Mouse (Mus musculus) midbrain, embryonic 10.5 days (tissue): ENCODE results near the gene Twnk. TPM values are rescaled to one million over a fixed set of nuclear protein-coding genes. Genes with fewer than 3 reads are reported as not detected.
A peak's percentile ranks its signal among the peaks of the same experiment; 100 is the strongest.

ENCODE experiments used
- DNase-seq: peaks from one replicate; pipeline ENCODE4 v3.0.0-alpha.2; 2017; ENCODE audit warnings: low spot score
- H3K27ac ChIP-seq: fragments of 300-500 bp; sonication (generic); replicated peaks from 2 replicates; pipeline ENCODE4 v1.5.1; 2016; ENCODE audit warnings: mild to moderate bottlenecking
- H3K27me3 ChIP-seq: fragments of 300-500 bp; sonication (generic); 2 replicates; pipeline ENCODE4 v1.6.1; 2016; ENCODE audit warnings: low read depth, mild to moderate bottlenecking; ENCODE audit not compliant: poor library complexity, severe bottlenecking
- H3K36me3 ChIP-seq: fragments of 300-500 bp; sonication (generic); 2 replicates; pipeline ENCODE4 v1.6.1; 2016; ENCODE audit warnings: mild to moderate bottlenecking, moderate library complexity
- H3K4me1 ChIP-seq: fragments of 300-500 bp; sonication (generic); 2 replicates; pipeline ENCODE4 v1.6.1; 2016
- H3K4me3 ChIP-seq: fragments of 300-500 bp; sonication (generic); 2 replicates; pipeline ENCODE4 v1.5.1; 2016; ENCODE audit warnings: mild to moderate bottlenecking, moderate library complexity
- H3K9me3 ChIP-seq: fragments of 300-500 bp; sonication (generic); replicated peaks from 2 replicates; pipeline ENCODE4 v1.6.1; 2016; ENCODE audit warnings: mild to moderate bottlenecking
- whole genome bisulfite sequencing: fragments of 180-500 bp; shearing (Covaris S2); methylation state at CpG from one replicate; pipeline ENCODE4 v1.1.7; 2016; 5-methylcytosine and 5-hydroxymethylcytosine counted together
- polyA plus RNA-seq: library from polyadenylated mRNA; unstranded; fragments of >200 nt; fragmentation: Nextera tagmentation; extraction: Ambion mirVana; gene quantifications from 2 replicates; pipeline ENCODE4 v1.2.1, GENCODE M21; 2016

Gene Twnk
- 31.4 and 33.6 TPM in 2 replicates for polyA plus RNA-seq

DNA sequence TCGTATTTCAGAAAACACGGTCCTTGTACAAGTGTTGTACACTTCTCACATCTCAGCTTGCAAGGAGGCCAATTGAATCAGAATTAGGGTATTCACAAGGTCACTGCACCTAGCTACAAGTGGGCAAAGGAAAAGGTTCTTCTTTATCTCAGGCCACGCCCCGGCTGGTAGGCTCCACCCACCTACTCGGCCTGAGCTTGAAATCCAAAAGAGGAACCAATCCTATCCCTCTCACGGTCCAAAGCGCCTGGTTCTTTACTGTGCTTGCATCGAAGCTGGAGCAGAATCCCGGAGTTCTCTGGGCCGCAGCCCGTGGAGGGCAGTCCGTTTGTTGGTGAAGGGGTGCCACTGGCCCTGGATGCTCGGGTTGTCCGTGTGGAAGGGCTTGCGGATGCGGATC is at the start of gene Twnk:
Gene Twnk (plus strand): TSS at position 220 of the 400 bp plus-strand sequence.
- peak within 1 kb of the TSS; percentile 86 for H3K27ac ChIP-seq
- DNase-seq: no peak
- no peaks in the 10 kb centered on the region for H3K27me3 ChIP-seq
- H3K36me3 ChIP-seq: peaks cover 74% of the 10 kb centered on the region
- no peaks in the 10 kb centered on the region for H3K9me3 ChIP-seq
- peak within 1 kb of the TSS; percentile 78 for H3K4me3 ChIP-seq
- 12% methylated on average over 16 of the region's 16 CpGs for WGBS
- H3K4me1 ChIP-seq: peaks cover 41% of the 10 kb centered on the region

DNA sequence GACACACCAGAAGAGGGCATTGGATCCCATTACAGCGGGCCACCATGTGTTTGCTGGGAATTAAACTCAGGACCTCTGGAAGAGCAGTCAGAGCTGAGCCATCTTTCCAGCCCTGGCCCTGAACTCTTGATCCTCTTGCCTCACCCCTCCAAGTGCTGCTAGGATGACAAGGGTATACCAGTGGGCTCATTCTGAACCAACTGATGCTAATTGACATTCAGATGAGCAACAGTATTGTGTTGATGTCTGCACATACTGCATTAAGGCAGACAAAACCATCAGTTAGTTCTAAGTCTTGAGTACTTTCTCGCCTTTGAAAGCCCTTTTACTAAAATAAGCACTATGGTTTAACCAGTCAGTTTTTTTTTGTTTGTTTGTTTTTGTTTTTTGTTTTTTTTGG is 45.8 kb upstream of the Twnk start:
- H3K27ac ChIP-seq: no peak overlapping the region
- H3K27me3 ChIP-seq: no peaks in the 10 kb centered on the region
- 91% methylated on average over 2 of the region's 2 CpGs for WGBS
- no peak overlapping the region for H3K4me3 ChIP-seq
- H3K9me3 ChIP-seq: no peaks in the 10 kb centered on the region
- DNase-seq: no peak
- peaks cover 97% of the 10 kb centered on the region for H3K36me3 ChIP-seq
- H3K4me1 ChIP-seq: no peaks in the 10 kb centered on the region

DNA sequence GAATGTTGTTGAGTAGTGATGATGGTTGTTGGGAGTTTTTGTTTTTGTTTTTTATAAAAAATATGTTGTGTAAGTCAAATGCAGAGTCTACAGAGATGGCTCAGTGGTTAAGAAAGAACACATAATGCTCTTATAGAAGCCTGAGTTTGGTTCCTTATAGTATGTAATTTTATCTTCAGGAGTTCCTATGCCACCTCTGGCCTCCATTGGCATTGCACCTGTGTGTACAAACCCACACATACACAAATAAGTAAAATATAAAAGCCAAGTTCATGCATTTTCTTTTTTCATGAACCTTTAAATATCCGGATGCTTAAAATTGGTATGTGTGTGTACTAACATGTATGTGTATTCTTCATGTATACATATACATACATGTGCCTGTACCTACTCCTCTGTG is 39.5 kb upstream of the Twnk start:
- Histone ChIP-seq H3K36me3 (peaks cover 97% of the 10 kb centered on the region), H3K4me3 (no peak overlapping the region), H3K27me3 (no peaks in the 10 kb centered on the region), H3K27ac (no peak overlapping the region), H3K9me3 (no peaks in the 10 kb centered on the region), H3K4me1 (no peaks in the 10 kb centered on the region)
- DNase-seq: no peak
- 93% methylated on average over 1 of the region's 1 CpGs for WGBS

DNA sequence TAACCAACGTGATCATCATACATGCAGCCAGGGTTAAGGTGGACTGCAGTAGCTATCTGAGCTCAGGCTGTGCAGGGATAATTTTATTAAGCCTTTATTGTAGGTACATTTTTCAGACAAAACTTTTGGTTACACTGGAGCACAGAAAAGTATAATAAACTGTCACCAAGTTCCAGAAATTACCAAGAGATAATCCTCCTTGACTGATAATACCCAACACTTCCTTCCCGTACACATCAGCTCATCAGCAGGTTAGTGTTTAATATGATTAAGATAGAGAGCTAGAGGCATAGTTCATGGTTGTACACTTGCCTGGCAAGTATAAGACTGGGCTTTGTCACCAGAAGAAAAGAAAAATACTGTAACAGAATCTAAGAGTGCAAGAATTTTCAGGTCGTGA is 37.1 kb upstream of the Twnk start:
- Histone ChIP-seq H3K27ac (no peak overlapping the region), H3K9me3 (no peaks in the 10 kb centered on the region), H3K36me3 (peaks cover 97% of the 10 kb centered on the region), H3K27me3 (no peaks in the 10 kb centered on the region), H3K4me1 (no peaks in the 10 kb centered on the region), H3K4me3 (no peak overlapping the region)
- no peak for DNase-seq
- WGBS: 93% methylated on average over 3 of the region's 3 CpGs

DNA sequence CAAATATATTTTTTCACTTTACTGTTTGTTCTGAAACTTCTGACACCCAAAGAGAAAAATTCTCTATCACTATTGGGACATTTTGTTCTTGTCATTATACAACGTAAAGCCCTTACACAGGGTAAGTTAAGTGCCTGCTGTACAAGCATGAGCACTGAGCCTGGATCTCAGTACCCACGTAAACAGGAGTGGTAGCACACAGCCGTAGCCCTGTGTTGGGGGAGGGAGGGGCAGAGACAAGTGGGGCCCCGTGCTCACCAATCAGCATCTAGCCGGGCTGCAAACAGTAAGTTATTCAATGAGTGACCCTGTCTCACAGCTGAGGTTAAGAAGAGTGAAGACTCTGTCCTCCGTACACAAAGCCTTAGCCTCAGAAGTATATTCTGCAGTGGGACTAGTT is 28.8 kb upstream of the Twnk start:
- Histone ChIP-seq H3K9me3 (no peaks in the 10 kb centered on the region), H3K27me3 (no peaks in the 10 kb centered on the region), H3K4me3 (no peak overlapping the region), H3K36me3 (peaks cover 100% of the 10 kb centered on the region), H3K4me1 (no peaks in the 10 kb centered on the region), H3K27ac (no peak overlapping the region)
- no peak for DNase-seq
- WGBS: 87% methylated on average over 6 of the region's 6 CpGs

DNA sequence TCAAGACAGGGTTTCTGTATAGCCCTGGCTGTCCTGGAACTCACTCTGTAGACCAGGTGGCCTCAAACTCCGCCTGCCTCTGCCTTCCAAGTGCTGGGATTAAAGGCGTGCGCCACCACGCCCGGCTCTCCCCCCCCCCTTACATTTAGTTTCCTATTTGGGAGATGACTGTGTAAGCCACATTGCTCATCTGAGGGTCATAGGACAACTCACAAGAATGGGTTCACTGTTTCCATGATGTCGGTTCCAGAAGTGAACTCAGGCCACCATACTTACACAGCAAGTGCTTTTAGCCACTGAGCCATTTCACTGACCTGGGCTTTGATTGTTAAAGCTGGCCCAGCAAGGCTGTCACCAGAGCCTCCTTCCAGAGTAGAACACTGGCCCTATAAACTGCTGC is 28.3 kb upstream of the Twnk start:
- H3K27me3 ChIP-seq: no peaks in the 10 kb centered on the region
- no peak for DNase-seq
- 91% methylated on average over 6 of the region's 6 CpGs for WGBS
- H3K4me3 ChIP-seq: no peak overlapping the region
- no peak overlapping the region for H3K27ac ChIP-seq
- H3K36me3 ChIP-seq: peaks cover 100% of the 10 kb centered on the region
- H3K9me3 ChIP-seq: no peaks in the 10 kb centered on the region
- H3K4me1 ChIP-seq: no peaks in the 10 kb centered on the region

DNA sequence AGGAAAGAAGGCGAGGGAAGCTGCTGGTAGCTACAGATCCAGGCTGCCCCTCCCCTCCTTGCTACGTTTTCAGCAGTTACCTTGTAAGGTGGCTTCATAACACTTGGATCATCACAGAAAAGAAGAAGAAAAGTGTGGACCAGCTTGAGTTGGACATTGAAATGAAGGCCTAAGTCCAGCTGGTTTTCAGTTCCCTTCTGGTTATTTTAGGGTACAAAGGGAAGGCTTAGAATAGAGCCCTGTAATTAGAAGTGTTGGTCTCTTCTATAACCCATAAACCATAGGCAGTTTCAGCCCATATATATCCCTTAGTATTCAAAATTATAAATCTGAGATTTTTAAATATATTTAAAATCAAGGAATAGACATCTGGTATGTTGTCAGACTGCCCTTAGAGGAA is 24.7 kb upstream of the Twnk start:
- H3K36me3 ChIP-seq: peaks cover 70% of the 10 kb centered on the region
- WGBS: 96% methylated on average over 2 of the region's 2 CpGs
- H3K27me3 ChIP-seq: no peaks in the 10 kb centered on the region
- H3K4me3 ChIP-seq: no peak overlapping the region
- H3K27ac ChIP-seq: no peak overlapping the region
- H3K4me1 ChIP-seq: no peaks in the 10 kb centered on the region
- no peaks in the 10 kb centered on the region for H3K9me3 ChIP-seq
- no peak for DNase-seq

DNA sequence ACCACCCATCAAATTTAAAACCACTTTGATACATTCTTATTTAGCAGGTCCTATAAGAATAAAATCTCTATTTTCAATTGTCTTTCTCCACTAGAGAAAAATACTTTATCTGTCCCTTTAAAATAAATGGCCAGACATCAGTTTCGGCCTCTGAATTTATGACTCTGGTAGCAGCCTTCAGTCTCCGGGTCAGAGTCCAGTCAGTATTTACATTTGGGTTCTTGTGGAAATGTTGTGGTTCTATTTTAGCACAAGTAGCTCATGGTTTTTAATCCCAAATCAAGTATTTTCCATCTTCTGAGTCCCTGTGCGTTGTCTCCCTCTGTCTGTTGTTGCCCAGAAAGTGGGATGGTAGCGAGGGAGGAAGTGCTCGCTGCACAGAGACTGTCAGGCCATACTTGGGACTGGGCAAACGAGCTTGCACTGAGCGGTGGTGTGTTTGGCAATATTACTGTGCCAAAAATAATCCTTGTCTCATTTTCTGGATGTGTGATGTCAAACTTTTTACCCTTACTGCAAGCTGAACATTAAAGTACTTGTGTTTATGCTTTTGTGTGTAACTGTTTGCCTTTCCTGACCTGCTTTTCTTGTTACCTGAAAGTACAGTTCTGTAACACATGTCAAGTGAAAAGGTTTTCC is 22.9 kb upstream of the Twnk start:
- H3K4me1 ChIP-seq: no peaks in the 10 kb centered on the region
- no peak overlapping the region for H3K27ac ChIP-seq
- H3K27me3 ChIP-seq: peaks cover 12% of the 10 kb centered on the region
- WGBS: 92% methylated on average over 7 of the region's 7 CpGs
- peaks cover 52% of the 10 kb centered on the region for H3K36me3 ChIP-seq
- no peak for DNase-seq
- H3K9me3 ChIP-seq: no peaks in the 10 kb centered on the region
- H3K4me3 ChIP-seq: no peak overlapping the region

DNA sequence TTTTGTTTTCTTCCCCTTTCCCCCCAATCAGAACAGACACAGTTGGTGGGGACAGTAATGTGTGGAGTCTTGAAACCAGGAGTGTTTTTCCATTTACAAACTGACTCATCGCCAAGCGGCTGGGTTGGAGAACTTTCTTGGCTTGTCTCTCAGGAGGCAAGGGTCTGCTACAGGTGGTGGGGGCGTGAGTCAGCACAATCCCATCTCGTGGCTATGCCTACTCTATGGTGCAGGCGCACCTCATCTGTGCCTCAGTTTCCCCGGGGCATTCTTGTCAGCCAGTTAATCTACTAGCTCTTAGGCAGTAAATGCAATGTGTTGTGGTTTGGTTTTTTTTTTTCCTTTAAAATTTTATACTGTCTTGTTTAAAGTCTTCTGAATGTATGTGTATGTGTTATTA is 22.1 kb upstream of the Twnk start:
- H3K9me3 ChIP-seq: no peaks in the 10 kb centered on the region
- no peak overlapping the region for H3K4me3 ChIP-seq
- peaks cover 17% of the 10 kb centered on the region for H3K27me3 ChIP-seq
- DNase-seq: no peak
- H3K27ac ChIP-seq: no peak overlapping the region
- peaks cover 7% of the 10 kb centered on the region for H3K4me1 ChIP-seq
- WGBS: 92% methylated on average over 6 of the region's 6 CpGs
- H3K36me3 ChIP-seq: peaks cover 44% of the 10 kb centered on the region

DNA sequence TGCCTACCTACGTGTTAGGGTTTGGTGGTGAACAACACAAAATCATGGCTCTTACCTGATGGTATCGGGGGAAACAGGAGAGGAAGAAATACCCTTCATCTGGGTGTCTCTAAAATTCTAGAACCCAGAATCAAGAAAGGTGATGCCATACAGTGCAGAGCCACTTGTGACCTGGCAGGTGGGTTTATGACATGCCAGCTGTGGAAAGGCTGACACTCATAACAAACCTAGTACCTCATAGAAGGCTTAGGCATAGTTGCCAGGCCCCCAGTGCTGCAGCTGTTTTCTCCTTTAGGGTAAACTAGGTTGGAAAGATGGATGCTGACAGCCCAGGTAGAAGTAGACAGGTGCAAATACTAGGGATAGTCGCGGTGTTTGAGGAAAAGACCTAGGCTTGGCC is 21.0 kb upstream of the Twnk start:
- H3K27ac ChIP-seq: no peak overlapping the region
- H3K27me3 ChIP-seq: peaks cover 23% of the 10 kb centered on the region
- H3K4me3 ChIP-seq: no peak overlapping the region
- no peak for DNase-seq
- H3K4me1 ChIP-seq: peaks cover 17% of the 10 kb centered on the region
- H3K36me3 ChIP-seq: peaks cover 34% of the 10 kb centered on the region
- no peaks in the 10 kb centered on the region for H3K9me3 ChIP-seq
- 93% methylated on average over 4 of the region's 4 CpGs for WGBS

DNA sequence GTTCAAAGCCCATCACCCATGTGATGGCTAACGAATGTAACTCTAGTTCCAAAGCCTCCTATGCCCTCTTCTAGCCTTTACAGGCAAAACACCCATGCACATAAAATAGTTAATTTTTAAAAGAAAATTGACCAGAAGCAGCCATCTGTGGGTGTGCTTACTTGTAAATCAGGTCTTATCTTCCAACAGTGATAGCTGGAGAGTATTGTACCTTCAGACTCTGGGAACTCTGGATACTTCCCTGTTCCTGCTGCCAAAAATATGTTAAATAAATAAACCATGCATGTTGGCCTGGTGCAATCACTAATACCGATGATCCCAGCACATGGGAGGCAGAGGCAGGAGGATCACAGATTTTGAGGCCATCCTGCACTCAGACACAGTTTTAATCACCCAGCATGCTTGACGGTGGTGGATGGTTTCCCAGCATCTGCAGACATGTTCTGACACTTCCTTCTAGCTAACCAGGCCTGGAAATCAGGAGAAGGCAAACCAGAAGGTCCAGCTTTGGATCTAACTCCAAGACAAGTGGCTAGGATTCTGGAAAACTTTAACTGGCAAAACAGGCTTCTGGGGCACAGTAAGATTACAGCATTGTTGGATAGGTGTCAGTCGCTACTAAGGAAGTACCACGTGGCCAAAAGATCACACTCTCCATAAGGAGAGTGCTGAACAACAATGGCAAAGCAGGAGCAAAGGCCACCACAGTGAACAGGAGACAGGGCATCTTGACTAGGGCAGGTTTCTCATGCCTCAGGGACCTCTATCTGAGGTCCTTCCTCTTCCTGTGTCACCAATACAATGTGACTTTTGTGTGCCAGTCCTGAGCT is 20.1 kb upstream of the Twnk start:
- H3K4me1 ChIP-seq: peaks cover 27% of the 10 kb centered on the region
- H3K9me3 ChIP-seq: no peaks in the 10 kb centered on the region
- no peak overlapping the region for H3K4me3 ChIP-seq
- no peak overlapping the region for H3K27ac ChIP-seq
- DNase-seq: no peak
- WGBS: 69% methylated on average over 5 of the region's 5 CpGs
- H3K27me3 ChIP-seq: peaks cover 31% of the 10 kb centered on the region
- peaks cover 24% of the 10 kb centered on the region for H3K36me3 ChIP-seq

DNA sequence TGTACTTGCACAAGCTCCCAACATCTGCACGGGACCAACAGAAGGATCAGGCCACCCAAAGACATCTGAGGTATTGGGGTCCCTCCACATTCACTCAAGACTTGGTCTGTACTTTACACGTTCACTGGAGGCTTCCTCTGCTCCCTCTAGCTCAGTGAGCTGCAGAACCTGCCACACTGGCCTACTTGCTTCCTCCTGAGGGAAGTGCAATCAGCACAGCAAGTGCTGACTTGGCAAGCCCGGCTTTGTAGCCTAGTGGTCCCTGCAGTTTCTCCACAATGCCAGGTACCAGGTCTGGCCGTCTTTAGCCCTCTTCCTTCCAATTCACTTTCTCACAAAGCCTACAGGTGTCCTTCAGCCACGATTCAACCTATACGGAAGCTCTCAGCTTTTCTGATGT is 18.5 kb upstream of the Twnk start:
- H3K9me3 ChIP-seq: no peaks in the 10 kb centered on the region
- 79% methylated on average over 6 of the region's 6 CpGs for WGBS

DNA sequence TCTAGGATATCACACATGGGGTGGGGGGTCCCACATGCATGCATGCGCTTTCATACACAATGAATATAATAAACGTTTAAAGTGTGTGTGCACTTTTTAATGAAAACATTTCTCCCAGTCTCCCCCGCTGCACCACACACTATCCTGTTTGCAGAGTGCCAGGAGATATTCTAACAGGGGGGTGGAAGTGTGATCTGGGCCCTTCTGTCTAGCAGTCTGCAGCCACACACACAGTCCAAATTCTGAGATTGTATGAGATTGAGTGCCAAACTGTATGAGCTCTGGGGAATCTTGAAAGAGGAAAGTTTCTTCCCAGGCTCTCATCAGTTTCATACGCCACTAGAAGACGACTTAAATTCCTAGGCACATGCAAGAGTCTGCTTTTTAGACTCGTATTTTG is 17.6 kb upstream of the Twnk start:
- H3K27ac ChIP-seq: no peak overlapping the region
- peaks cover 8% of the 10 kb centered on the region; the same call in 1 of the 2 replicates for H3K36me3 ChIP-seq
- H3K9me3 ChIP-seq: no peaks in the 10 kb centered on the region
- WGBS: 58% methylated on average over 6 of the region's 6 CpGs
- peaks cover 50% of the 10 kb centered on the region for H3K4me1 ChIP-seq
- H3K27me3 ChIP-seq: peaks cover 40% of the 10 kb centered on the region
- DNase-seq: no peak
- H3K4me3 ChIP-seq: no peak overlapping the region

More for the DNA sequence above, 18.5 kb upstream of the Twnk start:
- H3K27ac ChIP-seq: no peak overlapping the region
- H3K4me3 ChIP-seq: no peak overlapping the region
- H3K36me3 ChIP-seq: peaks cover 8% of the 10 kb centered on the region
- peaks cover 40% of the 10 kb centered on the region for H3K27me3 ChIP-seq
- no peak for DNase-seq
- H3K4me1 ChIP-seq: peaks cover 42% of the 10 kb centered on the region
